Mouse (Mus musculus) limb, embryonic 11.5 days (tissue): ENCODE data around the gene Tmem147. TPM values are rescaled to one million over a fixed set of nuclear protein-coding genes. Genes with fewer than 3 reads are reported as not detected.

Experiments
- ATAC-seq: fragments of 200-750 bp; cut with Nextera tagmentation; 2 replicates; pipeline ENCODE4 v1.8.0; 2017; ENCODE audit warnings: low read depth; ENCODE audit not compliant: insufficient number of reproducible peaks, low FRiP score, low TSS enrichment
- DNase-seq: peaks from one replicate; pipeline ENCODE4 v3.0.0-alpha.2; 2015; ENCODE audit warnings: low spot score
- H3K27ac ChIP-seq: fragments of 300-500 bp; sonication (generic); replicated peaks from 2 replicates; pipeline ENCODE4 v1.5.1; 2014; ENCODE audit warnings: low read depth, mild to moderate bottlenecking, low read length
- H3K27me3 ChIP-seq: fragments of 300-500 bp; sonication (generic); 2 replicates; pipeline ENCODE4 v1.6.1; 2014; ENCODE audit warnings: mild to moderate bottlenecking, low read length, mixed read lengths; ENCODE audit not compliant: control insufficient read depth, insufficient read depth
- H3K36me3 ChIP-seq: fragments of 300-500 bp; sonication (generic); 2 replicates; pipeline ENCODE4 v1.6.1; 2014; ENCODE audit warnings: mild to moderate bottlenecking, low read length, moderate library complexity, mixed read lengths; ENCODE audit not compliant: control insufficient read depth, insufficient read depth
- H3K4me1 ChIP-seq: fragments of 300-500 bp; sonication (generic); 2 replicates; pipeline ENCODE4 v1.6.1; 2014; ENCODE audit warnings: low read length, mixed read lengths; ENCODE audit not compliant: control insufficient read depth, insufficient read depth
- H3K4me2 ChIP-seq: fragments of 300-500 bp; sonication (generic); 2 replicates; pipeline ENCODE4 v1.6.1; 2014; ENCODE audit warnings: low read depth, mild to moderate bottlenecking, moderate library complexity; ENCODE audit not compliant: severe bottlenecking
- H3K4me3 ChIP-seq: fragments of 300-500 bp; sonication (generic); 2 replicates; pipeline ENCODE4 v1.5.1; 2014; ENCODE audit warnings: low read depth, low read length
- H3K9ac ChIP-seq: fragments of 300-500 bp; sonication (generic); 2 replicates; pipeline ENCODE4 v1.6.1; 2014; ENCODE audit warnings: mild to moderate bottlenecking, low read length
- H3K9me3 ChIP-seq: fragments of 300-500 bp; sonication (generic); 2 replicates; pipeline ENCODE4 v1.6.1; 2016; ENCODE audit warnings: low read length; ENCODE audit not compliant: control insufficient read depth
- WGBS: fragments of 180-500 bp; shearing (Covaris S2); extraction: QIAGEN DNeasy Blood & Tissue Kit; methylation state at CpG from one replicate; pipeline ENCODE4 v1.1.7; 2014; 5-methylcytosine and 5-hydroxymethylcytosine counted together
- polyA plus RNA-seq: library from polyadenylated mRNA; unstranded; fragments of >200 nt; fragmentation: Nextera tagmentation; extraction: Ambion mirVana; gene quantifications from 2 replicates; pipeline ENCODE4 v1.2.1, GENCODE M21; 2014

Gene Tmem147
- 143 and 149 TPM in 2 replicates for polyA plus RNA-seq

DNA sequence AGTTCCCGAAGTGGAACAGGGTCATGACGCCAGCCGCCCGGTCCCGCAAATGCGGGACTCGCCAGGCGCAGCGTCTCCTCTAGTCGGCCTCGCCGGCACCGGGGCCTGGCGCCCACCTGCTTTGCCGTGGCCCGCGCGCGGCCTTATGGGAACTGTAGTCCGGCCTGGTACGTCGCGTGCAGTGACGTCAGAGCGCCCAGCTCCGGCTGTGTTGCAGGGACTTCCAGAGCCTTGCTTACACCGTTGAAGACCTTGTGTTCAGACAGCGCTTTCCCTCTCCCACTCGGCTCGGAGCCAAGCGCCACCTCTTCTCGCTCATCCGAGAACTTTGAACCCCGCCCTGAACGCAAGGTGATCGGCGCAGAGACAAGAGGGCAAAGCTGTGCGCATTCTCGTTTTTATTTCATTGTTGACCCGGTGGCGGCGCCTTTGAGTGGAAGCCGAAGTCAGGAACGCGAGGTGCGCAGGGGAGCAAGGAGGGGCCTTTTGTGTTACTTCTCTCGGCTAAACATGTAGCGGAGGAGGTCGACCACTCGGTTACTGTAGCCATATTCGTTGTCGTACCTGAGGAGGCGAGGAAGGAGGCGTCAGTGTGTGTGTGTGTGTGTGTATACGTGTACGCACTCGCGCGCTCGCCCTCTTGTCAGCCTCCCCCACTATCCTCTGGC is at the start of gene Tmem147:
Gene Tmem147 (minus strand): TSS at position 145 of the 668 bp plus-strand sequence.
- WGBS = under 1% methylated on average over 57 of the region's 60 CpGs
- Histone ChIP-seq H3K36me3 (0 out of 2 replicates have a peak, but pooled peaks cover 2% of the 10 kb centered on the region), H3K4me1 (peaks cover 7% of the 10 kb centered on the region), H3K27ac (peak within 1 kb of the TSS; percentile 80), H3K4me3 (peak within 1 kb of the TSS; percentile 51), H3K4me2 (peak within 1 kb of the TSS; percentile 54), H3K27me3 (no peaks in the 10 kb centered on the region), H3K9me3 (no peaks in the 10 kb centered on the region), H3K9ac (peak within 1 kb of the TSS; percentile 68)
- DNase-seq = peak; percentile 98
- ATAC-seq = peak; percentile 95

DNA sequence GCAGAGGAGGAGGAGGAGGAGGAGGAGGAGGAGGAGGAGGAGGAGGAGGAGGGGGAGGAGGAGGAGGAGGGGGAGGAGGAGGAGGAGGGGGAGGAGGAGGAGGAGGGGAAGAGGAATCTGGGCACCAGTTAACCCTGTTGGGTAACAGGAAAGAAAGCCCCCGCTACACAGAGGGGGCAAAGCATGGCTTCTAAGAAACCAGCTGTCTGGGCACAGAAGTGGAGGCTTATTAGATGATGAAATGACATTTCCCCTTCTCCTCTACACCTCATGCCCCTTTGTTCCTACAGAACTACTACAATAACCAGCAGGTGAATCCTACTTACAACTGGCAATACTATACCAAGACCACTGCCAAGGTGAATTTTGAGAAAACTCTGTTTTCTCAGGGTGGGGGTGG is 48.6 kb upstream of the Tmem147 start:
- DNase-seq (no peak), ATAC-seq (no peak)
- Histone ChIP-seq H3K4me2 (no peak overlapping the region), H3K27ac (no peak overlapping the region), H3K4me1 (no peaks in the 10 kb centered on the region), H3K9ac (no peak overlapping the region), H3K9me3 (no peaks in the 10 kb centered on the region), H3K27me3 (no peaks in the 10 kb centered on the region), H3K4me3 (no peak overlapping the region), H3K36me3 (no peaks in the 10 kb centered on the region)
- WGBS = 60% methylated on average over 1 of the region's 1 CpGs

DNA sequence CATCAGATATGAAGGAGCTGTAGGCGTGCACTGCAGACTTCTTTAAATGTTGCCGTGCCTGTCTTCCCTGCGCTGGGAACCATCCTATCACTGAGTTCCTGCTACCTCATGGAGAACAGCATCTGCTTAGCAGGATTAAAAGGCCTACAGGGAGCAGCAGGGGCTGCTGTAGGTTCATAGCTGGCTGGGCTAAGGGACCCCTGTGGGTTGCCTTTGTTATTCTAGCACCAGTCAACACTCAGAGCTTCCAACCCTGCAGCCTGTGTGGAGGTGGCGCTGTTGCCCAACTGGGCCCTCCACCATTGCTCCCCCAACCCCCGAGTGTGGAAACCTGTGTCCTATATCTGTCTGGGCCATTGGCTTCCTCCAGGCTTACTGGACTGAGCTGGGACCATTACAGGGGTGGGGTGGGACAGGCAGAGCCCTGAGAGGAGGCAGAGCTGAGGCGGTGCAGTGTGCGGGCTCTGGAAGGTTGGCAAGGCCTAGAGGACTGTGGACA is 47.8 kb upstream of the Tmem147 start:
- no peaks in the 10 kb centered on the region for H3K4me1 ChIP-seq
- 52% methylated on average over 7 of the region's 7 CpGs for WGBS
- ATAC-seq (no peak), DNase-seq (no peak)
- H3K4me3 ChIP-seq = no peak overlapping the region
- no peak overlapping the region for H3K4me2 ChIP-seq
- no peaks in the 10 kb centered on the region for H3K27me3 ChIP-seq
- no peaks in the 10 kb centered on the region for H3K36me3 ChIP-seq
- no peak overlapping the region for H3K27ac ChIP-seq
- H3K9ac ChIP-seq = no peak overlapping the region
- no peaks in the 10 kb centered on the region for H3K9me3 ChIP-seq

DNA sequence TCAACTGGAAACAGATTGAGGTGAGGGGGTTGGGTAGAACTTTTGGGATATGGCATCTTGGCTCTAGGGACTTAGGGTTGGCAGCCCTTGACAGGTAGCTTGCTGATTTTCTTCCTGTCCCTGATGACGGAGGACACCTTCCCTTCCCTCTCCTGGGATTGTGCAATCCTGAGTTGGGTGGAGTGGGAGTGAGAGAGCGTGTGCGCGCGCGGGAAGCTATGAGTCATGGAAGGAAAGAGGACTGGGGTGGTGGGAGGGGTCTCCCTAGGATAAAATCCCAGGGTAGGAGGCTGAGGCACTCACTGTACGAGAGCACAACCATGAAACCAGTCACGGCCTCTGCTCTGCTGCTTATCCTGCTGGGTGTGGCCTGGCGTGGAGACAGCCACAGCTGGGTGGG is 46.8 kb upstream of the Tmem147 start:
- ATAC-seq = no peak
- no peaks in the 10 kb centered on the region for H3K27me3 ChIP-seq
- no peak for DNase-seq
- no peak overlapping the region for H3K4me3 ChIP-seq
- H3K4me1 ChIP-seq = no peaks in the 10 kb centered on the region
- H3K27ac ChIP-seq = no peak overlapping the region
- no peaks in the 10 kb centered on the region for H3K36me3 ChIP-seq
- no peak overlapping the region for H3K9ac ChIP-seq
- H3K4me2 ChIP-seq = no peak overlapping the region
- H3K9me3 ChIP-seq = no peaks in the 10 kb centered on the region
- 90% methylated on average over 9 of the region's 9 CpGs for WGBS

DNA sequence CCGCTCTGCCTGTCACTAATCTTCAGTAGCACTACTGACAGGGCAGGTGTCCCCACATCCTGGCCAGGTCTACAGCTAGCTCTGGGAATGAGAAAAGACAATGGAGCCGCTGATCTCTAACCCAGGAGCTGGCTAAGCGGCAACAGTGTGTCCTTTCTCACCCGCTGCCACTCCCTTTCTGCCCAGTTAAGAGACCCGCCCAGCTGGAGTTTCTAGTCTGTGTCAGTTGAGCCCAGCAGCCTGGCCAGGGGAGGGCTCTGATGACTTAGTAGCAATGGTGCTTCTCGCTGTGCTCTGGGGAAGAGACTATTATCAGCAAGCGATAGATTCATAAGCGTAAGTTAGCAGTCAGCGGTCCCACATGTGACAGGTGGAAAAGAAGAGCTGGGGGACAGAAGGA is 39.9 kb upstream of the Tmem147 start:
- WGBS = 42% methylated on average over 9 of the region's 9 CpGs
- H3K4me2 ChIP-seq = no peak overlapping the region
- H3K9me3 ChIP-seq = no peaks in the 10 kb centered on the region
- H3K36me3 ChIP-seq = no peaks in the 10 kb centered on the region
- H3K4me3 ChIP-seq = no peak overlapping the region
- no peak overlapping the region for H3K9ac ChIP-seq
- H3K27ac ChIP-seq = no peak overlapping the region
- no peak for DNase-seq
- no peaks in the 10 kb centered on the region for H3K4me1 ChIP-seq
- ATAC-seq = no peak
- no peaks in the 10 kb centered on the region for H3K27me3 ChIP-seq

DNA sequence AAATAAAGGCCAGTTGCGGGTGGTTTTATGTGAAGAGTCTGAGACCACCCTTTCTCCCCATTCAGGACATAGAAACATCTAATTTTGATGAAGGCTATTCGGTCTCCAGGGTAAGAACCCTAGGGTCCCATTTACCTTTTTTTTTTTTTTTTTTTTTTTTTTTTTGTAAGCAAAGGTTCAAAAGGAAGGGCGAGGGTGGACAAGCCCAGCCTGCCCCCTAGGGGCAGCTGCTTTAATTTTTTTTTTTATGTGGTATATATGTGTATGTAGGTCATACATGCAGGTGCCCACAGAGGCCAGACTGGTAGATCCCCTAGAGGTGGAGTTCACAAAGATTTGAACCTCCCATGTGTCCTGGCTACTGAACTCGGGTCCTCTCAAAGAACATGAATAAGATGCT is 37.1 kb upstream of the Tmem147 start:
- H3K36me3 ChIP-seq = no peaks in the 10 kb centered on the region
- H3K4me3 ChIP-seq = no peak overlapping the region
- ATAC-seq (no peak), DNase-seq (no peak)
- no peaks in the 10 kb centered on the region for H3K9me3 ChIP-seq
- 94% methylated on average over 4 of the region's 4 CpGs for WGBS
- no peak overlapping the region for H3K4me2 ChIP-seq
- H3K27ac ChIP-seq = no peak overlapping the region
- H3K4me1 ChIP-seq = no peaks in the 10 kb centered on the region
- no peaks in the 10 kb centered on the region for H3K27me3 ChIP-seq
- no peak overlapping the region for H3K9ac ChIP-seq

DNA sequence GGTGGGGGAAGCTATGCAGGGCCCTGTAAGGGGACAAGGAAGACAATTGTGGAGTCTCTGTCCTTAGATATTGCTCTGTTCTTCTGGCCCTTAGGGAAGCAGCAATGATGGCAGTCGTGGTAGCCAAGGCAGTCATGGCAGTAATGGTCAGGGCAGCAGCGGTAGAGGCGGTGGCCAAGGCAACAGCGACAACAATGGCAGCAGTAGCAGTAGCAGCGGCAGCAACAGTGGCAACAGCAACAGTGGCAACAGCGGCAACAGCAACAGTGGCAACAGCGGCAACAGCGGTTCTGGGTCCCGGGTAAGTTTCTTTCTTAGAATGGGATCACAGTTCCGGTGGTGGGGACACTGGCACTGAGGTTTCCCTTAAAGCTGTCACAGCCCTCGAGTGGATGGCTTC is 35.8 kb upstream of the Tmem147 start:
- Histone ChIP-seq H3K4me2 (no peak overlapping the region), H3K36me3 (no peaks in the 10 kb centered on the region), H3K9me3 (no peaks in the 10 kb centered on the region), H3K27me3 (no peaks in the 10 kb centered on the region), H3K4me1 (no peaks in the 10 kb centered on the region), H3K9ac (no peak overlapping the region), H3K4me3 (no peak overlapping the region), H3K27ac (no peak overlapping the region)
- no peak for ATAC-seq
- no peak for DNase-seq
- 49% methylated on average over 11 of the region's 11 CpGs for WGBS

DNA sequence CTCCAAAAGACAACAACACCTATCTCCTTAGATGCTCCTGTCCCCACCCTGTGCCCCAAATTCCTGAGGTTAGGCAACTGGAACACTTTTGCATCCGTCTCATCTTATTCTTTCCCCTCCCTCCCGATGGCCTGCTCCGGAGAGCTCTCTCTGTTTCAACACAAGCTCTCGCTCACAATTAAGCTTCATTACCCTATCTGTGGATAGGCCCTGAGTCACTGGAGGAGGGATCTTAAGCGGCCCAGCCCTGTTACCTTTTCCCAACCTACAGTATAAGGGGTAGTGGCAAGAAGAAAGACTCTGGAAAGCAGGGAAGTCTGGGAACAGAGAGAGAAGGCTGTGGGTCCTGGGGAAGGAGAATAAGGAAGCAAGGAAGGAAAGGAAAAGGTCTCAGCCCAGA is 34.1 kb upstream of the Tmem147 start, which contains the start of gene Dmkn:
Gene Dmkn (plus strand): TSS at position 301 of the 400 bp plus-strand sequence.
- ATAC-seq (no peak), DNase-seq (no peak)
- Histone ChIP-seq H3K27me3 (no peaks in the 10 kb centered on the region), H3K9me3 (no peaks in the 10 kb centered on the region), H3K9ac (no peak within 1 kb of the TSS), H3K4me1 (no peaks in the 10 kb centered on the region), H3K4me2 (no peak within 1 kb of the TSS), H3K36me3 (no peaks in the 10 kb centered on the region), H3K27ac (no peak within 1 kb of the TSS), H3K4me3 (no peak within 1 kb of the TSS)
- 50% methylated on average over 5 of the region's 5 CpGs for WGBS
